Mouse (Mus musculus): ENCODE data around the gene Dcaf8.

DNA sequence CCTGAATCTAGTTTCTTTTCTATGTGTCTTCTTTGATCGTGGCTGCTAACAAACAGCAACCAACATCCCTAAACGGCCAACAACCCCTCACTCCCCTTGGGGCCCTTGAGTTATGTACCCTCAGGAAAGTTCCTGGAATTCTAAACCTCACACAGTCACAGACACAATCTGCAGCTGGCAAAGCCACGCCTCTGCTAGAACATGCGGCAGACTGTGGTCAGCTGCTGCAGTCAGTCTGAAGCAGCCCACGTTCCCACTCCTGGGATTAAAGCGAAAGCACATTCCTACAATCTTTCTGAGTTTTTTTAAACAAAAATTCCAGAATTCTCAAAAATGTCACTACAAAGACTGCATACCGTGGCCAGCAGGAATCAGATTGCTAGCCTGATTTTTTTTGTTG lies 14.3 kb upstream of the Dcaf8 start:
- no peak for TF ChIP-seq CTCF (IDR thresholded peaks at IDR 0.05; ENCODE audit: control insufficient read depth, insufficient read depth, low read length)
- TF ChIP-seq POLR2A (IDR thresholded peaks at IDR 0.05; ENCODE audit: borderline replicate concordance, control insufficient read depth, low read depth, low read length), result no peak
